Mouse (Mus musculus): ENCODE results near the gene Chd2.

DNA sequence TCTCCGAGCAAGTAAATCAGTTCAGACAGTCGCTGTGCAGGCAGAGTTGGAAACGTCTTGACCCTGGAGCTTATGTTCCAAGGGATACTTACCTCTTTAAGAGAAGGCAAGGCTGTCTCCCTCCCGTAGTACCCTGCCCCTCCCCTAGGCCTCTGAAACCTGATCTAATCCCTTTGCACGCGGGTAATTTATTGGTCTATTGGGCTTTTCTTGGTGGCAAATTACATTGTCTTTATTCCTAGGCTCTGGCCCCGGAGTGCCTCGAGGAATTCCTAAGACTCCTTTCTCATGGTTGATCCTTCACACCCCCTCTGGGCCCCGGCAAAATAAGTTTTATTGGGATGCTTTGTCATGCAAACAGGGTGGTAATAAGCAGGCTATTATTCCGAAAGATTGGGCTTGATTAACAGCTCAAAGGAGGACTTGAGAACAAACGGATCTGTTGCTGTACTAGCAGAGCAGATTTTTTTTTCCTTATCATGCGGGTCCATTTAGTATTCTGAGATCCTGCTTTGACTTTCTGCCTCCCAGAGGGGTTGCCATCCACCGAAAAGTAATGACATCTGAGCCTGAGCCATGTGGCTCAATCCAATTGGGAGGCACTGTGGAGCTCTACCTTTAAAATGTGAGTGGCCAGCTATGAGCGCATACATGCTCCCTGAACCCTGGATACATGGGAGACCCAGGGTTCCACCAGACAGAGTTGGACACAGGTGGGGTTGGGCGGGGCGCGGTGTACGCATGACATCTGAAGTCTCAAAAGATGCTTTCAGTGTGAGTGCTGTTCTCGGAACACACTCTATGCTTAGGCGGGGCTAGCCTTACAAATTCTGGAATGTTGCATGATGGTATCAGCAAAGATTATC is 141.3 kb downstream of the Chd2 start:
- TF ChIP-seq TAL1 (conservative IDR thresholded peaks at IDR 0.05; ENCODE audit: low read depth, low read length) (no peak), CTCF (IDR thresholded peaks at IDR 0.05; ENCODE audit: low read depth, low read length) (no peak), GATA1 (IDR thresholded peaks at IDR 0.05; ENCODE audit: borderline replicate concordance, low read length) (no peak)

Measured in G1E (cell line).